Mouse (Mus musculus) thymus, postnatal 4 days (tissue): ENCODE measurements around the gene Pafah1b3.
"Not testable (repeated sequence)": the region's sequence is repeated elsewhere in the genome, so short reads cannot be mapped to it uniquely, and the experiment has no call there.

Experiments
- DNase-seq: peaks from one replicate; pipeline ENCODE4 v3.0.0; 2021

Gene Pafah1b3

GRCm38 (mm10) chr7:25267301-25267750 lies 30.5 kb downstream of the Pafah1b3 start, which contains the start of gene Cic:
Gene Cic, plus strand, starts transcription at chr7:25267704.
- DNase-seq: peak; percentile 96

- DNase-seq: no peak
Observed at GRCm38 (mm10) chr7:25266180-25266962, 31.4 kb downstream of the Pafah1b3 start.

GRCm38 (mm10) chr7:25265743-25266142 lies 32.0 kb downstream of the Pafah1b3 start:
- DNase-seq: not testable (repeated sequence)

GRCm38 (mm10) chr7:25263968-25264870 lies 33.6 kb downstream of the Pafah1b3 start:
- DNase-seq: no peak

- no peak for DNase-seq
Observed at GRCm38 (mm10) chr7:25261896-25262295, 35.9 kb downstream of the Pafah1b3 start.

GRCm38 (mm10) chr7:25251822-25252221 lies 46.0 kb downstream of the Pafah1b3 start:
- DNase-seq: no peak

GRCm38 (mm10) chr7:25251071-25251791 lies 46.6 kb downstream of the Pafah1b3 start:
- DNase-seq: peak; percentile 64

GRCm38 (mm10) chr7:25250141-25250972 lies 47.4 kb downstream of the Pafah1b3 start, which contains the start of gene Erf:
Gene Erf, minus strand, starts transcription at chr7:25250761.
- DNase-seq: peak; percentile 97

- DNase-seq: peak; percentile 85
Observed at GRCm38 (mm10) chr7:25249314-25250140, 48.3 kb downstream of the Pafah1b3 start.

GRCm38 (mm10) chr7:25248846-25249313 lies 48.9 kb downstream of the Pafah1b3 start:
- DNase-seq: no peak

GRCm38 (mm10) chr7:25248018-25248647 lies 49.7 kb downstream of the Pafah1b3 start:
- peak; percentile 44 for DNase-seq

- no peak for DNase-seq
Observed at GRCm38 (mm10) chr7:25247498-25247897, 50.3 kb downstream of the Pafah1b3 start.

GRCm38 (mm10) chr7:25246759-25247137 lies 51.0 kb downstream of the Pafah1b3 start:
- DNase-seq: no peak

- DNase-seq: peak; percentile 39
Observed at GRCm38 (mm10) chr7:25246079-25246758, 51.6 kb downstream of the Pafah1b3 start.
